Comparison of ENCODE assay signal across 20 mouse cellular contexts in the genomic region with DNA sequence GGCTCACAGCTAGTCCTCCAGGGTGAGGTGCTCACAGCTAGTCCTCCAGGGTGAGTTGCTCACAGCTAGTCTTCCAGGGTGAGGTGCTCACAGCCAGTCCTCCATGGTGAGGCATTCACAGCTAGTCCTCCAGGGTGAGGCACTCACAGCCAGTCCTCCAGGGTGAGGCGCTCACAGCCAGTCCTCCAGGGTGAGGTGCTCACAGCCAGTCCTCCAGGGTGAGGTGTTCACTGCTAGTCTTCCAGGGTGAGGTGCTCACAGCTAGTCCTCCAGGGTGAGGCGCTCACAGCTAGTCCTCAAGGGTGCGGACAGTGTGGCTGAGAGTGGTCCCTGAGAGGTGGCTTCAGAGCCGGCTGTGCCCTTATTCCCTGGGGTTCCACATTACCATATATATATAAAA. TPM values are rescaled to one million over a fixed set of nuclear protein-coding genes. Genes with fewer than 3 reads are reported as not detected.
DNase-seq lines count a peak whose midpoint lies in the region; ATAC-seq and TF ChIP-seq lines count a peak whose summit lies in the region.
"Had no signal": no experiment of that assay in that cellular context is flagged by ENCODE, and none has a peak within 500 bp of the region (broad histone marks: within the 10 kb centered on the region; RNA-seq: fewer than 3 reads in every experiment).

No protein-coding gene starts in this region.

- H3K4me1 ChIP-seq in kidney, postnatal 0 days (replicated peaks; ENCODE audit: insufficient read depth, low read length) = no peaks in the 10 kb centered on the region
- no peaks in the 10 kb centered on the region for H3K4me1 ChIP-seq in ES-Bruce4 (ENCODE audit: control insufficient read depth, insufficient read depth, low read length)

- no peaks in the 10 kb centered on the region for H3K79me2 ChIP-seq in C2C12 (ENCODE audit: control insufficient read depth, insufficient read depth)

- H3K27ac ChIP-seq in kidney, postnatal 0 days = no peak overlapping the region
- no peak overlapping the region for H3K27ac ChIP-seq in ES-Bruce4 (ENCODE audit: insufficient read depth, low read length)
- H3K27ac ChIP-seq: heart, embryonic 13.5 days had no signal

- no peak for ATAC-seq in kidney, postnatal 0 days (replicated peaks; ENCODE audit: low FRiP score, low read depth)
- ATAC-seq in megakaryocyte progenitor cell, adult 5-6 weeks (replicated peaks; ENCODE audit: poor library complexity) = 0 out of 2 replicates have a peak, but pooled peaks have one; percentile 10
- ATAC-seq: CD4-positive, CD25-positive, alpha-beta regulatory T cell, adult 4 months; forebrain, embryonic 14.5 days; hindbrain, embryonic 16.5 days had no signal

- no peaks in the 10 kb centered on the region for H3K79me3 ChIP-seq in C2C12 (ENCODE audit: low read depth)

- no peak overlapping the region for H3ac ChIP-seq in C2C12 (ENCODE audit: control insufficient read depth, insufficient read length, low read depth)

- TF ChIP-seq CTCF in kidney, postnatal 0 days (IDR thresholded peaks at IDR 0.05; ENCODE audit: low read depth) = 0 out of 2 replicates have a peak, but pooled peaks have one; percentile 16
- TF ChIP-seq CTCF in C2C12 (IDR thresholded peaks at IDR 0.05; ENCODE audit: control insufficient read depth, insufficient read depth, insufficient read length) = peak; percentile 0
- TF ChIP-seq CTCF in ES-Bruce4 (IDR thresholded peaks at IDR 0.05; ENCODE audit: low read depth, low read length) = peak; percentile 31

- H3K36me3 ChIP-seq in kidney, postnatal 0 days (ENCODE audit: insufficient read depth, low read length) = no peaks in the 10 kb centered on the region
- H3K36me3 ChIP-seq in C2C12 (ENCODE audit: control insufficient read depth, insufficient read depth) (no peaks in the 10 kb centered on the region), ES-Bruce4 (ENCODE audit: control insufficient read depth, insufficient read depth, low read length, poor library complexity, severe bottlenecking) (no peaks in the 10 kb centered on the region)
- H3K36me3 ChIP-seq: heart, embryonic 13.5 days had no signal

- H3K27me3 ChIP-seq in kidney, postnatal 0 days (ENCODE audit: insufficient read depth, low read length) = no peaks in the 10 kb centered on the region
- H3K27me3 ChIP-seq in C2C12 (ENCODE audit: control insufficient read depth, insufficient read depth, insufficient read length) = no peaks in the 10 kb centered on the region
- H3K27me3 ChIP-seq in ES-Bruce4 (ENCODE audit: control insufficient read depth, insufficient read depth, low read length, poor library complexity, severe bottlenecking) = no peaks in the 10 kb centered on the region
- H3K27me3 ChIP-seq: heart, embryonic 13.5 days had no signal

- DNase-seq in kidney, postnatal 0 days (ENCODE audit: low spot score) = no peak
- DNase-seq in kidney, postnatal 14 days = no peak
- no peak for DNase-seq in left cerebral cortex, adult 8-10 months (ENCODE audit: low spot score in 2 of 2)
- DNase-seq in cerebellum, postnatal 25 days = no peak
- DNase-seq: adrenal gland, adult 2 months; cerebellum, adult 9-10 months; gastrocnemius, postnatal 25 days; heart, postnatal 36 days; kidney, adult 11 months; layer of hippocampus, postnatal 36 days; lung, adult 2 months; thymus, postnatal 25 days had no signal

- H3K9me3 ChIP-seq in kidney, postnatal 0 days (replicated peaks; ENCODE audit: low read length) = no peaks in the 10 kb centered on the region
- no peaks in the 10 kb centered on the region for H3K9me3 ChIP-seq in ES-Bruce4 (replicated peaks; ENCODE audit: control insufficient read depth, insufficient read depth, low read length, poor library complexity, severe bottlenecking)
- H3K9me3 ChIP-seq: heart, embryonic 13.5 days had no signal

- no peak overlapping the region for H3K4me3 ChIP-seq in kidney, postnatal 0 days (replicated peaks; ENCODE audit: low read depth, low read length)
- H3K4me3 ChIP-seq in C2C12 (ENCODE audit: insufficient read depth, poor library complexity, severe bottlenecking) (no peak overlapping the region), ES-Bruce4 (ENCODE audit: low read depth, low read length) (no peak overlapping the region)
- H3K4me3 ChIP-seq: erythroblast, embryonic 14.5 days; heart, embryonic 13.5 days had no signal

- whole genome bisulfite sequencing in kidney, postnatal 0 days = 79% methylated on average over 4 of the region's 4 CpGs

- no peak overlapping the region for H3K4me2 ChIP-seq in kidney, postnatal 0 days (ENCODE audit: low read length)
- H3K4me2 ChIP-seq: heart, embryonic 13.5 days had no signal

- no peak for TF ChIP-seq EP300 in ES-Bruce4 (IDR thresholded peaks at IDR 0.05; ENCODE audit: insufficient read depth, low read depth, low read length)

- H3K9ac ChIP-seq in kidney, postnatal 0 days (ENCODE audit: low read depth, low read length) = no peak overlapping the region
- H3K9ac ChIP-seq in ES-Bruce4 (ENCODE audit: low read depth, poor library complexity, severe bottlenecking) = no peak overlapping the region
- H3K9ac ChIP-seq: heart, embryonic 13.5 days had no signal

- TF ChIP-seq POLR2A in ES-Bruce4 (IDR thresholded peaks at IDR 0.05; ENCODE audit: insufficient read depth, low read length) = no peak

TF ChIP-seq in C2C12, 6 proteins besides CTCF, POLR2A, EP300 and RAD21:
- TF ChIP-seq MYOD1 (IDR thresholded peaks at IDR 0.05; ENCODE audit: control insufficient read depth, insufficient read length, low read depth) = no peak
- no peak for TF ChIP-seq MYOG (IDR thresholded peaks at IDR 0.05; ENCODE audit: control insufficient read depth, extremely low read depth, insufficient read length)
- no peak for TF ChIP-seq FOSL1 (IDR thresholded peaks at IDR 0.05; ENCODE audit: insufficient read depth, low read length, poor library complexity, severe bottlenecking)
- no peak for TF ChIP-seq CEBPB (IDR thresholded peaks at IDR 0.05; ENCODE audit: low read depth)
- no peak for TF ChIP-seq USF1 (IDR thresholded peaks at IDR 0.05; ENCODE audit: low read depth)
- no peak for TF ChIP-seq MAX (IDR thresholded peaks at IDR 0.05)

RNA-seq across cellular contexts. Expression of a gene that starts 45.5 kb away (rescaled TPM):
- 121 and 137 TPM in 2 replicates for polyA plus RNA-seq in kidney, postnatal 0 days (2015; fragmentation: Nextera tagmentation; extraction: Ambion mirVana)
- 125 TPM for polyA plus RNA-seq in C2C12 (2012; fragmentation: generic; extraction: Trizol)
- polyA plus RNA-seq in ES-Bruce4 (2011; ENCODE audit: insufficient read depth, insufficient read length, low read depth, missing spikeins) = 101 and 113 TPM in 2 replicates
- 81.3 and 98.8 TPM in 2 replicates for total RNA-seq in megakaryocyte progenitor cell, adult 5-6 weeks (2015)
- total RNA-seq in megakaryocyte progenitor cell, adult 5-6 weeks (2017) = 288 and 310 TPM in 2 replicates
- 10 to 100 TPM; 69.2 to 86.5 (median 78.1) TPM for total RNA-seq in left cerebral cortex, adult 8-10 months (2022)
